Mouse (Mus musculus) left cerebral cortex, postnatal 4 days (tissue): ENCODE data around the gene Trim62. TPM values are rescaled to one million over a fixed set of nuclear protein-coding genes. Genes with fewer than 3 reads are reported as not detected.

Experiments used
- DNase-seq: peaks from one replicate; pipeline ENCODE4 v3.0.0-alpha.2; 2022
- intact Hi-C: fragments of 180-260 bp; cut with DNase I; formaldehyde crosslinking; loops from one replicate; pipeline ENCODE4 v1.15.1; 2025
- total RNA-seq, 2 experiments: library from RNA; stranded (reverse); gene quantifications; 2 replicates each; pipeline ENCODE4 v1.2.3; 2021

Gene Trim62
- total RNA-seq, 2 experiments from 2014 or later = 37.5 to 38.4 TPM

DNA sequence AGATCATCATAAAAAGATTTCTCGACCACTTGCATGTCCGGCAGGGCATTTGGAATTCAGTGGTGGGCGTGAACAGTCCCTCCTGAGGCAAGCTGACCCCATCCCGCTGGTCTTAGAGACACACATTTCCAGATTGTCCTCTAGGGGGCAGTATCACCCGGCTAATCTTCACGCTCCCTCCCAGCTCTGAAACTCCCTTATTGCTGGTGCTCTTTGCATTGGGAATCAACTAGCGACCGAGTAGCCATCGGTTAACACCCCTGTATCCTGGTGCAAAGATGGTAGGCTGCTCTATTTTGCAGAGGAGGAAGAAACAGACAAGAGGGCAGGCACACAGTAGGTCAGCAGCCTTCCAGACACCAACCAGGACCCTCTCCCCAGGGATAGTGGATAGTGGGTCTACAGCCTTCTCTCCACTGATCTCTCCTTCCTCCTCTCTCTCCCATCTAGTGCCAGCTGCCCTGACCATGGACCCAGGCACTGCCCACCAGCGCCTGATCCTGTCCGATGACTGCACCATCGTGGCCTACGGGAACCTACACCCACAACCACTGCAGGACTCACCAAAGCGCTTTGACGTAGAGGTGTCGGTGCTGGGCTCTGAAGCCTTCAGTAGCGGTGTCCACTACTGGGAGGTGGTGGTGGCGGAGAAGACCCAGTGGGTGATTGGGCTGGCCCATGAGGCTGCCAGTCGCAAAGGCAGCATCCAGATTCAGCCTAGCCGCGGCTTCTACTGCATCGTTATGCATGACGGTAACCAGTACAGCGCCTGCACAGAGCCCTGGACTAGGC, 25.4 kb downstream of the Trim62 start:
- DNase-seq = peak; percentile 64
- intact Hi-C loops = no loop called here

DNA sequence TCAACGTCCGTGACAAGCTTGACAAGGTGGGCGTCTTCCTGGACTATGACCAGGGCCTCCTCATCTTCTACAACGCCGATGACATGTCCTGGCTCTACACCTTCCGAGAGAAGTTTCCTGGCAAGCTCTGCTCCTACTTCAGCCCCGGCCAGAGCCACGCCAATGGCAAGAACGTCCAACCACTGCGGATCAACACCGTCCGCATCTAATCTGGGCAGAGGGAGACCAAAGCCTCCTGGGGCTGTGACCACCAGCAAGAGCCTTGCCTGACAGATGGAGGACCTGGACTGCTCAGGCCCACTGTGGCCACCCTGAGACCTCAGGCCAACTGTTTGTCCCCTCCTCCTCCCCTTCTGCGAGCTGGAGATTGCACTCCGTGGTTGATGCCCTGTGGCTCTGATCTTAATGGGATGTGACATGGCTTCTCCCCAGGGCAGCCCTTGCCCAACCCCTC, 26.0 kb downstream of the Trim62 start:
- DNase-seq = peak; percentile 76
- intact Hi-C loops = no loop called here

DNA sequence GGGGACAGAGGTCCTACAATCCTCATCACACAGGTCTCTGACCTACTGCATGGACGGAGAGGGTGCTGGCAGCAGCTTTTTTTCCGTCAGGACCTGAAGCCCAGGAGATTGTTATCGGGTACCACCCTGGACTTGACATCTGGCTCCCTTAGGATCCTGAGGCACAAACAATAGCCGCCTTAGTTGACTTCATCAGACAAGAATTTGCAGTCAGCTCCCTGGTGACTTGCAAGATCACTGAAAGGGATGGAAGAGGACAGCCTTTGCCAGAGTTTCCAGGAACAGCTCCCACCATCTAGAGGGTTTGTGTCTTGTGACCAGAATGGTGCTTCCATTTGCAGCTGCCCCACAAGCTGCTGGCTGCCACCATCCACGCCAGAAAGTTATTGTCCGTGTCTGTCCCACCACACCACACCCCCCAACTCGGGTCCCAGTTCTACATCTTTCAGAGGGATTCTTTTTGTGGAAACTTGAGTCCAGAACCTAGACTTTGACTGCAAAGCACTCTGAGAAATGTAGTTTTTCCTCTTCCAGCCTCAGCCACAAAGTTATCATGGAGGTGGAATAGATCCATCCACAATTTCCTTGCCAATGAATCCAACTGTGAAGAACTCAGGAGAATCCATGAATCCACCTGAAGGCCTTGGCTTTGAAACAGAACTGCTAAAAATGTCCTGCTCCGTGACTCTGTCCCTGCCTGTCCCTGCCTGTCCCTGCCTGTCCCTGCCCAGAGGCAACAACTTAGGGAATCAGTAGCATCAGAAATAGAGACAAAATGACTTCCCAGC, 27.1 kb downstream of the Trim62 start:
- DNase-seq = no peak

DNA sequence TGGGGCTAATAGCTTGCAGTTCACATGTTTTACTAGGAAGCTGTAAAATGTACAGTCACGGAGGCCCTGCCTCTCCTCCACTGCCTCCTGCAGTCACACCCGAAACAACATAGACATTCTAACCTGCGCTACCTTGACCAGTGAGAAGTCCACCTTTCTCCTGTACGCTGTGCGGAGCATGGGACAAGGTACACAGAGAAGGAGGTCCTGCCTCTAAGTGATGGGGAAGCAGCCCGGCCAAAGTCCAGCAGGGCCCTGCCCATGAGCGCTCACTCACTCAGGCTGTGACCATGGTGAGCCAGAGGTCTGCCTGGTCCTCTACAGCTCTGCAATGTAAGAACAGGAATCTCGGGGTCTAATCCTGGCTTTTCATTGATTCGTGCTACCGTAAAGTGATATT, 28.7 kb downstream of the Trim62 start:
- intact Hi-C loops = loop anchor here (5.0 kb wide), 1 partner anchor 170 kb away; no protein-coding TSS in a partner anchor
- DNase-seq = no peak

More for the DNA sequence above, 27.1 kb downstream of the Trim62 start:
- intact Hi-C loops = loop anchor here (5.0 kb wide), 1 partner anchor 172 kb away; no protein-coding TSS in a partner anchor

DNA sequence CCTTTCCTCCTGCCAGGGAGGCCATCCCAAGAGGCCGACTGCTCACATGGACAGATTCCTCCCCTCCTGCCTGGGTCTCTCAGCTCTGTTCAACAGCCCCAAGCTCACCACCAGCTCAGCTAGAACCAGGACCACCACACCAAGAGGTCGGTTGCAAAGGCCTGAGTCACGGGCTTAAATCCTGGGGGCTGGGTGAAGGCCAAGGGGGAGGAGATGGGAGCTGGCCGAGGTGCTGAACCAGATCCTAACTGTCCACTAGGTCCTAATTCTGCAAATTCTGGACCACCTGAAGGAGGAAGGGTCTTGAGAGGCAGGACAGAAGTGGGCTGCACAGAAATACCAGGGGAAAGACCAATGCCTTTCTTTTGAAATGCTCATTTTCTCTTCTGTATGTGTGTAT, 30.4 kb downstream of the Trim62 start:
- no peak for DNase-seq
- intact Hi-C loops = loop anchor here (5.0 kb wide), 1 partner anchor 169 kb away; no protein-coding TSS in a partner anchor

DNA sequence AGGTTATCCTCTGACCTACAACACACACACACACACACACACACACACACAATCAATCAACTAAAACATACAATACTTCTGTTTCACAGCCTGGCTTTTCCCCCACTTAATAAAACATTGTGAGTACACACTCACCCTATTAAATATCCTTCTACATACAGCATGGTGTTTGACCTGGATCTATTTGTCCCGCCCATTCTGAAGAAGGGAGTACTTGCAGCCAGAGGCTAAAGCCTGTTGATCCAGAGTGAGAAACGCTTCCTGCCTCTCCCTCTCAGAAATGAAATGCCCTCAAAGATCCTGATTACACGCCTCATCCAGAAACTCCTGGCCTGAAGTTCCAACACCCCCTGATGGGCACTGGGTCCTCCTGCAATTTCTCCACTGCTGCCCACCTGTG, 33.7 kb downstream of the Trim62 start:
- DNase-seq = no peak
- intact Hi-C loops = no loop called here

DNA sequence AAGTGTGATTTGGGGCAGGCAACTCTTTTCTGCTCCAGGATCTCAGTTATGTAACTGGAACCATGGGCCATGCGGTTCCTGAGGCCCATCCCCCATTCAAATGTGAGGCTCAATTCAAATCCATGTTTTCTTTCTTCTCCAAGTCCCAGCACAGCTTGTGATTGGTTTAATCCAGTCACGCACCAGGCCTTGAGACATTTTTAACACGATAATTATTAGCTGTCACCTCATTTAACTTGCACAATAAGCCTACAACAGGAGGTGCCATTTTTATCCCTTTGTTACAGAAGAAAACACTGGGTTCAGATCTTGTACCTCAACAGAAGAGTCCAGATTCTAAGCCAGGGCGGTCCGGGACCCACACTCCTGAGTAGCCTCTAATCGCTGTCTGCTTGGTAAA, 34.4 kb downstream of the Trim62 start:
- no peak for DNase-seq
- intact Hi-C loops = no loop called here

DNA sequence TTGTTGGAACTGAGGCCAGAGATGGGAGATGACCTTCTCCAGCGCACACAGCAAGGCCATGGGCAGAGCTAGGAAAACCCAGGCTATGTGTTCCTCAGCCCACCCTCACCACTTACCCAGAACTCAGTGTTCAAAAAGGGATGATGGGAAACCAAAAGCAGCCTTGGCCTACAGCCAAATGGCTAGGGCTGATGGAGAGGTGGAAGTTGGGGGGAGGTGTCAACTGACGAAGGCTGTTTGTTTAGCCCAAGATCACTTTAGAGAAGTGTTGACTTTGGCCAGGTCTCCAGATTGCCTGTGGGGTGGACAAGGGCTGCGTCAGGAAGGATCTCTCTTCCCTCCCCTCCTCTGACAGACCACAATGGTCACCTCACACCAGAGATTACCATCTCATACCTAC, 34.8 kb downstream of the Trim62 start:
- intact Hi-C loops = no loop called here
- DNase-seq = no peak

DNA sequence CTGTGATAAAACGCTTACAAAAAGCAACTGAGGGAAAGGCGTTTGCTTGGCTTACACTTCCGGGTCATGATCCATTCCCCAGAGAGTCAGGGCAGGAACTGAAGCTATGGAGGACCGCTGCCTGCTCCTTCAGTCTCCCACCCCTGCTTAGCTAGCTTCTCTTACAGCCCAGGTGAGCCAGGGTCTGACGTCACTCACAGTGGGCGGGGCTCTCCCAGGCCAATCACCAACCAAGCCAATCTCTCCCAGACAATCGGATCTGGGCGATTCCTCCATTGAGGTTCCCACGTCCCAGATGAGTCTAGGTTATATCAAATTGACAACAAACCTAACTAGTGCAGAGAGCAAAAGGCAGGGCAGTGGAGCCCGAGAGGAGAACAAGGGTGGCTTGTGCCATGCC, 35.7 kb downstream of the Trim62 start:
- intact Hi-C loops = no loop called here
- no peak for DNase-seq

DNA sequence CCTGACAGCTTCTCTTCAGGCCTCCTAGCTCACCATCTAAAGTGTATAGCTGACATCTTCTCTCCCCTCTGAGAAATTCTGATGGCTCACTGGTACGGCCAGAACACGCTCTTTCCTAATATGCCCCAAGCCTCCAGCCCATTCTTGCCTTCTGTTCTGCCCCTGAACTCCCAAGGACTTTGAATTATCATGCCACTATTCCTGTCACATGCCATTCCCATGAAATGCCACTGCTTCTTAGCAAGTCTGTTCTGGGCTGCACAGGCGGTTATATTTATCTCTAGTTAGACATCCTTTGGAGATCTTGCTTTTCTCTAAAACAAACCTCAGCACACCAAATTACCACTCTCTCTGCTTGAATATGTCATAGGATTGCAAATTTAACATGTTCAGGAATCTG, 40.2 kb downstream of the Trim62 start:
- no peak for DNase-seq
- intact Hi-C loops = no loop called here

DNA sequence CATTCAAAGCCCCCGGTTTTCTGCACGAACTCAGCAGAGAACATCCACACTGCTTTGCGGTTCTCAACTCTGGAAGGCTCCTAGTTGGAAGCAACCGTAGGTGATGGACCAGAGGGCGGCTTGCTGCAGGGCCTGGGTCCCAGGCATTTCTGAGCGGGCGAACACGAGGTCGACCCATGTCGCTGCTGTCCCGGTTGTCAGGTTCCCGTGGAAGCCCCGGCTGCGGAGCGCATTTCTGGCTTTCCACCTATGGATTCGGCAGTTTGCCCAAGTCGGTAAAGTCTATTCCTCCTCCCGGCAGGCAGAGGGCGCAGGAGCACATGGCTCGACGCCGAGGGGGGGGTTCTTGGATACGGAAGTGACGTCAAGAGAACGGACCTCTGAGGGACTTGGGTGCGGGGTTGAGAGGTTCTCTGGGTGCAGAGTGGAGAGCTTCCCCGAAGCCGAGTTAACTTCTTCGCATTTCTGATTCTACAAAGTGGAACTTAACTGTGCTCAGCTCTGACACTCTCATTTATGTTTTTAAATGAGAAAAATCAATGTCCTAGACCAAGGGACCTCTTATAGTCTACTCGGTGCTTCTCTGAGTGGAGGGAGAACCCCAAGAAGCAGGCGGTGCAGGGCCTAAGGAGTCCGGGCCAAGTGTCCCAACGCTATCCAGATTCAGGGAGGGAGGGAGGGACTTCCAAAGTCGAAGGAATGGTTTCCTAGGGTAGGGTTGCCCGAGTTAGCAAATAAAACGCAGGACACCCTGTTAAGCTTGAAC, 41.6 kb downstream of the Trim62 start:
- peak; percentile 87 for DNase-seq
- intact Hi-C loops = no loop called here

DNA sequence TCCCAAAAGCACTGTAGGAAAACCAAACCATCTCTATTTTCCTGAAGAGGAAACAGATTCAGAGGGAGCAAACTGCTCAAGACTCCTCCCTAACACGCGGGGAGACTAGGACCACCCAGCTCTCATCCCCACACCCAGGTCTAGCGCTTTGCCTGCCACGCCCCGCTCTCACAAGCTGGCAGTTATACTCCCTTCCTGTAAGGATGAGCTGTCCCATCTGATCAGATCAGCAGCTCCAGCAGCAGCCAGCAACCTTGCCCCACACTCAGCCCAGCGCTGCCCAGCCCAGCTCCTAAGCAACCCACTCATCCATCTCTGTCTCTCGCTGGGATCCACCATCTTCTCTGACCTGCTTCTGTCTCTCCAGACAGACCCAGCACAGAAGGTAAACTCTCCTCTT, 49.4 kb downstream of the Trim62 start:
- peak; percentile 39 for DNase-seq
- intact Hi-C loops = no loop called here

DNA sequence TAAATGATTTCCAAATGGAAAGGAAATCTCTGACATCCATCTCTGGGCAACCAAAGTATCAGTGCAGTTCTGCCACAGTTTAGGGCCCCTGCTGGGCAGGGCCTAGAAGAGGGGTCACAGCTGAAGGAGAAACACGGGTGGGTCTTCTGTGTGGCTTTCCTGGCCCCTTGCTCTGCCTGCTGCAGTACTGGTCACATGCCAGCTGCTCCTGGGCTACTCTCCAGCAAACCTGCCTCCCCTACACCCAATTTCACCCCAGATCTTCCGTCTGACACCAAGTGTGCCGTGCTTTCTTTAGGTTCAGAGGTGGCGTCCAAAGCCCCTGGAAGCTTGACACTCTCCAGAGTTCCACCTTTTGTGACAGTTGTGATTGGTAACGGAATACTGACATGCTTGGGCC, 52.2 kb downstream of the Trim62 start:
- DNase-seq = peak; percentile 46
- intact Hi-C loops = no loop called here

DNA sequence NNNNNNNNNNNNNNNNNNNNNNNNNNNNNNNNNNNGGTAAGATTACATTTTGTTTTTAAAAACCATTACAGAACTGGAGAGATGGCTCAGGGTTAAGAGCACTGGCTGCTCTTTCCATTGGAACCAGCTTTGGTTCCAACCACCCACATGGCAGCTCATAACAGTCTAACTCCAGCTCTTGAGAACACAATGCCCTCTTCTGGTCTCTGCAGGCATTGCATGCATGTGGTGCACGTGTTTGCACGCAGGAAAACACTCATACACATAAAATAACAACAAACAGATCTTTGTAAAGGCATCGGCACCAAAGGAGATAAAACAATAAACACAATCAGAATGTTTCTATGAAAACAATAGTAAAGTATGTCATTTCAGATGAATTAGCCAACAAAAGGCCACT, 59.0 kb downstream of the Trim62 start:
- intact Hi-C loops = no loop called here

DNA sequence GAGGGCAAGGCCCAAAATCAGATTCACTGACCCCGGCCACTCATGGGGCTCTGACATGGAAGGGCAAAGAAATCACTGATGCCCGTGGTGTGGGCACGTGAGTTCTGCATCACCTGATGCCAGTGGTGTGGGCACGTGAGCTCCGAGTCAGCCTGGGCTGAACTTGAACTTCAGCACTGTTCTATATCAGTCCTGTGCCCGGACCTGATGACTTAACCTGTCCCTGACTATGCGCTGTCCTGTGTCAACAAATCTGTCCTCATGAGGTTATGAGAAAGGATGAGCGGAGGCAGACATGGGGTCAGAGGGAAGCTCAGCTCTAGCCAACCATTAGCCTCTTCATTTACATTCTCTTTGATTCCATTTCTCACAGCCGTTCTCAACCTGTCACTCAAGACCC, 63.4 kb downstream of the Trim62 start:
- no peak for DNase-seq
- intact Hi-C loops = no loop called here

More for the DNA sequence above, 59.0 kb downstream of the Trim62 start:
- no peak for DNase-seq

DNA sequence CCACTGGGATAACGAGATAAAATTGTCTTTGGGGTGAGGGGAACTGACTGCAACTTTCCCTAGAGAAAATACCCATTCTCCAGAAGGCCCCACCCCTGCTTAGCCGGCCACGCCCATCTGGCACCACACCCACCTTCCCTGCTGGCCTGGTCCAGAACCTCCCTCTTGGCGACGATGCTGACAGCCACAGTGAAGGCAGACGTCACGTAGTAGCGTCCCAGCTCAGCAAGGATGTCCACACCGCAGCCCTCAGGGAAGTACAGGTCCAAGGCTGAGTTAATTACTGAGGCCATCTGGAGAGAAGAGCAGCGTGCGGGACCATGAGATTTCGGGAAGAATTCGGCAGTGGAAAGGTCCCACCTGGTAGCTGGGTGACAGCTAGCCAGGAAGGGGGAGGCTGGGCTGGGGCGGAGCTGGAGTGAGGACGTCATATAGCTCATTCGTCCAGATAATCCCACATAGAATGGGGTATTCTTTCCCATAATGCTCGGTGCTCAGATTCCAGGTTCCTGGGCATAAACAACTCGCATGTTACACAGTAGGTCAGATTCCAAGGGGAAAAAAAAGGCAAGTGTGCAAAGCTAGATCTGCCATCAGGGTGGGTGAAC, 64.0 kb downstream of the Trim62 start:
- intact Hi-C loops = no loop called here
- no peak for DNase-seq

DNA sequence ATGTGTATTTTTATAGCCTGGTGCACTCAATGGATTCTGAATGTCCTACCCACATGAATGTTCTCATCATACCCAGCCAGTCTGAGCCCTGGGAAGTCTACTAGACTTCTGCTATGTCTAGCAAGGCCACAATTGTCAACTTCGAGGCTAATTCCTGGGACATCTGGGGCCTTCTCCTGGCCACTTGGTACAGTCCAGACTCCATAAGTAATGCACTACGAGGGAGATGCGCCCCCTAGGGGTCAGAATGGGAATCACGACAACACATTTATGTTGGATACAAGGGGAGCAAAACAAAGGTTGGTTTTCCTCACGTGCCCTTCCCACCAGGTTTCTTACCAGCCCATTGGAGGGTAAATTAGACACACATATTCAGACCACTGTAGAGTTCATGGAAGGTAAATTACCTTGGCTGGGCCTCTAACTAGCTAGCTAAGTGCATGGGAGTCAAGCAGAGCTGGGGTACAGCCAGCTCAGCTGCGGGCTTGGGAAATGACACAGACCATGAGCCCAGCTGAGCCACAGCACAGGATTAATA, 64.8 kb downstream of the Trim62 start:
- DNase-seq = peak; percentile 69
- intact Hi-C loops = no loop called here

DNA sequence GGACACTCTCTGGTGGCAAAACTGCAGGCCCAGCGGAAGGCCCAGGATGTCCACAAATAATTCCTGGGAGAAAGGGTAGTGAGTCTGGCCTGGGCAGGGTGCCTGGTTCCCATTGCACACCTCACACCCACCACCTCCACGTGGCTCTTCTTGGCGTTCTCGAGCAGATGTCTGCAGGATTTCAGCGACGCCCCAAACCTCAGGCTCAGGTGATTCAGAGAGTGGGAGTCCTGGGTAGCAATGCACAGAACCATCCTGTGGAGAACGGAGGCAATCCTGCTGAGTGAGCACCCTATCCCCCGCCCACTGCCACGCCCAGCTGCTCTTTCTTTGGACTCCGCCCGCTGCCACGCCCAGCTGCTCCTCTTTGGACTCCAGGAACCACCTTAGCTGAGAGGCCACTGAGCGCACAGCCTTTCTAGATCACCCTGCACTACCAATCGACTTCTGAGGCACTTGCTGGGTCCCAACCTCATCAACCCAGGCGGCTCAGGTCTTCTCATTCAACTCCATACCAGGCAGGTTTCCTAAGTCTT, 66.2 kb downstream of the Trim62 start:
- DNase-seq = no peak

DNA sequence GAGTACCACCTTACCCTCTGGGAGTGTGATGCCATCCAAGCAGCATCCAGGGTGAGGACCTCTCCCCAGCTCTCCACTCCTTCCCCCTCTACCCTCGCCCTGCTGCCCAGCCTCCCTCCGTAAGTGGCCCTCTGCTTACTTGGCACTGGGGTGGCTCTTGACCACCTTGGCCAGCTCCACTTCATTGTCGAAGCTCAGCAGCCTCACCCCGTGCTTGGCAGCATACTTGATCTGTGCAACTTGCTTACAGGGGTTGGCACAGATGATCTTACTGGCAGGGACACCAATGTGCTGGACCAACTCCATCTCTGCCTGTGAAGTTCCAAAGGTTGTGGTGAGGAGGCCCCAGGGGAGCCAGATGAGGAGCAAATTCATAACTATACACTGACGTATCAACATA, 67.1 kb downstream of the Trim62 start:
- DNase-seq = peak; percentile 82
- intact Hi-C loops = no loop called here

More for the DNA sequence above, 66.2 kb downstream of the Trim62 start:
- intact Hi-C loops = no loop called here

DNA sequence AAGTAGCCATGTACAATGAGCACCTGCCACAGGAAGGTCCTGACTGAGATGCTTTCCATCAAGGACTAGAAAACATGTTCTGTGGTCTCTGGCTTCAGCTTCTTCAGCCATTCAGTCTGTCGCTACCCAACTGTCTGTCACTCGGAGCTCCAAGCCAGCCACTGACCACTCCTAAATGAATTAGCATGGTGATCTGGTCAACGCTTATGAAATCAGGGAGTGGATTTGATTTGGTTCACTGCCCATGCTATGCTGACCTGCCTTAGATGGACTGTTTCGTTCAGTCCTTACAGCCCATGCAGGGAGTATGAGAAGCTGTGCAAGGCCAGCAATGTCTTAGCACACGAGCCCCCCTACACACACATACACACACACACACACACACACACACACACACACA, 70.5 kb downstream of the Trim62 start:
- DNase-seq = no peak
- intact Hi-C loops = no loop called here
